Mouse (Mus musculus) spleen, postnatal 14 days (tissue): ENCODE measurements around the gene Angel1.

Experiments
- DNase-seq, 2 experiments: peaks; one replicate each; pipeline ENCODE4 v3.0.0; 2021 to 2022; ENCODE audit warnings: low spot score in 2 of 2

The Angel1 gene

GRCm38 (mm10) chr12:86679546-86679930 is 46.7 kb downstream of the Angel1 start:
- DNase-seq: no peak

- DNase-seq: peak in 1 of 2 experiments; percentile 6
Observed at GRCm38 (mm10) chr12:86678591-86679545, 47.4 kb downstream of the Angel1 start, which contains the start of gene Vash1. Gene Vash1 (plus strand): TSS chr12:86678700.

GRCm38 (mm10) chr12:86672507-86672906 is 53.8 kb downstream of the Angel1 start:
- no peak for DNase-seq

GRCm38 (mm10) chr12:86672105-86672504 is 54.2 kb downstream of the Angel1 start:
- DNase-seq: no peak

- no peak for DNase-seq
Observed at GRCm38 (mm10) chr12:86668404-86668803, 57.9 kb downstream of the Angel1 start.

GRCm38 (mm10) chr12:86665656-86666055 is 60.6 kb downstream of the Angel1 start:
- no peak for DNase-seq

GRCm38 (mm10) chr12:86660466-86660865 is 65.8 kb downstream of the Angel1 start:
- no peak for DNase-seq

- no peak for DNase-seq
Observed at GRCm38 (mm10) chr12:86659447-86659968, 66.8 kb downstream of the Angel1 start.

- DNase-seq: peak in 1 of 2 experiments; percentile 3
Observed at GRCm38 (mm10) chr12:86652570-86653041, 73.7 kb downstream of the Angel1 start.

- DNase-seq: no peak
Observed at GRCm38 (mm10) chr12:86651301-86651860, 74.9 kb downstream of the Angel1 start.
